Mouse (Mus musculus) left cerebral cortex, adult 8-10 months (tissue): ENCODE measurements around the gene Arid1a. TPM values are rescaled to one million over a fixed set of nuclear protein-coding genes. Genes with fewer than 3 reads are reported as not detected.
A peak's percentile ranks its signal among the peaks of the same experiment; 100 is the strongest.
"Not testable (repeated sequence)": the region's sequence is repeated elsewhere in the genome, so short reads cannot be mapped to it uniquely, and the experiment has no call there.

Source experiments
- DNase-seq, 2 experiments: peaks; one replicate each; pipeline ENCODE4 v3.0.0; 2022; ENCODE audit warnings: low spot score in 2 of 2
- total RNA-seq, 4 experiments: library from RNA; stranded (reverse); gene quantifications; 2 replicates each; pipeline ENCODE4 v1.2.4; 2022

Gene Arid1a
- total RNA-seq, 4 experiments from 2014 or later = 86.3 to 93.9 (median 90.7) TPM

DNA sequence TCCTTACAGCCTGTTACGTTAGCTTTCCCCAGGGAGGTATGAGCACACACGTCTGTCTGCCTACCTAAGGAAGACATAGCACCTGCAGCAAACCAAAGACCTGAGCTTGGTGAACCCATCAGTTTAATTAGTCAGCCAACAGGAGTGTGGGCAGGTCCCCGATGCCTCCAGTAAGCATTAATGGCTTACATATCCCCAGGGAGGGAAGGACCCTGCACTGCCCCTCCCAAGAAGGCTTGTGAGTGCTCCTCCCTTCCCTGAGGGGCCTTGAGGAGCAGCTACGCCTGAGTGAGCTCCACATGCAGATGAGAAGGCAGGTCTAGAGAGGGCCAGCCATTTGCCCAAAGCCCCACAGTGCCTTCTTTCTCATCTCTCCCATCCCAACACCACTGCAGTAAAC, 100.3 kb downstream of the Arid1a start:
- DNase-seq = no peak

DNA sequence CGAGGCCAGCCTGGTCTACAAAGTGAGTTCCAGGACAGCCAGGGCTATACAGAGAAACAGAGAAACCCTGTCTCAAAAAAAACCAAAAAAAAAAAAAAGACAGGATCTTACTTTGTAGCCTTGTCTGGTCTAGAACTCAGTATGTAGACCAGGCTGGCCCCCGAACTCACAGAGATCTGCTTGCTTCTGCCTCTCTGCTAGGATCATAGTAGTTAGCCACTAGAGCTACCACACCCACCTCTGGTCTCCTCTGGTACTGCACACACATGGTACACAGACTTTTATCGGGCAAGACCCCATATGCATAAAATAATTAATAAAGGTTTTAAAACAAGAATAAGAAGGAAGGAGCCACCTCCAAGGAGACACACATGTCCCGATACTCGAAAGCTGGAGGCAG, 102.5 kb downstream of the Arid1a start:
- not testable (repeated sequence) for DNase-seq

DNA sequence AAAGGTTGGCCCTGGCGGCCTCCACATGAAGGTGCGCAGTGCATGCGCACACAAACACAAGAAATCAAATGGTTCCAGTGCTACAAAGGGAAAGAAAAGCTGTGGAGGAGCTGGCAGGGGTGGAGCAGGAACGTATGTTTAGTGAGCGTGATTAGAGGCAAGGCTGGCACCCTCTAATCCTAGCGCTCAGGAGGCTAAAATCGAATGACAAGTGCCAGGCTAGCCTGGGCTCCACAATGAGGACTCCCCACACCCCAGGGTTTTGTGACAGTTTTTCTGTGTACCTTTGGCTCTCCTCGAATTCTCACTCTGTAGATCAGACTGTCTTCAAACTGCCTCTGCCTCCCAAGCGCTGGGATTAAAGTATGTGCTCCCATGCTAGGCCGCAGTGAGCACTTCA, 103.8 kb downstream of the Arid1a start:
- no peak for DNase-seq

DNA sequence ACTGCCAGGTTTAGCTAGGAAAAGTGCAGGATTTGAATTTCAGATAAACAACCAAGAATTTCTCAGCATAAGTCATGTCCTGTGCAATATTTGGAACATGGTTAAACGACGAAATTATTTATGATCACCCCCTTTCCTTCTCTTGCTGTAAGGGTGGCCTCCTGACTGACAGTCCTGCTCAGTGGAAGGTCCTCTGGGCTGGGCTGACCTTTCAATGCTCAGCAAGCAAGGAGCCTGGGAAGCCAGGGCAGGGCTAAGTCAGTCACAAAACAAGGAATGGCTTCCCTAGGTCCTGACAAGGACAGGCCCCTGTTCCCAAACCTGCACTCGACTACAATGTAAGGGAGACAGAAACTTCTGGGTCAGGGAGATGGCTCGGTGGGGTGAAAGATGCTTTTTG, 104.6 kb downstream of the Arid1a start:
- no peak for DNase-seq

DNA sequence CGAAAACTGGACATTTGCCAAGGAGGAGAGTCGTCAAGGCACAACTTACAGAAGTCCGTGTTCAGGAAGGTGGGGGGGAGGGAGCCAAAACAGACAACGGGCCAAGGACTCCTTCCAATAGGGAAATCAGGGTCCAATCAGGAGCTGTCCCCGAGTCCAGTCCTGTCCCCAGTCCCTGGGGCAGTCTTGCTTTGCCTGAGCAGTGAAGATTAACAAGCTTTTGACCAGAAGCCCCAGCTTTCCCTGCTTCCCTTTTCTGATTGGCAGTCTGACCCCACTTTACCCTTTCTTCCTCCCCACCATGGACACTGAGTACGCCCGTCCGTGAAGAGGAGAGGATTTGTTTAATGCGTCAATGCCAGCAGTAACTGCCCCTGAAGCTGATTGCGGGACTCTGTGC, 105.1 kb downstream of the Arid1a start:
- DNase-seq = no peak

DNA sequence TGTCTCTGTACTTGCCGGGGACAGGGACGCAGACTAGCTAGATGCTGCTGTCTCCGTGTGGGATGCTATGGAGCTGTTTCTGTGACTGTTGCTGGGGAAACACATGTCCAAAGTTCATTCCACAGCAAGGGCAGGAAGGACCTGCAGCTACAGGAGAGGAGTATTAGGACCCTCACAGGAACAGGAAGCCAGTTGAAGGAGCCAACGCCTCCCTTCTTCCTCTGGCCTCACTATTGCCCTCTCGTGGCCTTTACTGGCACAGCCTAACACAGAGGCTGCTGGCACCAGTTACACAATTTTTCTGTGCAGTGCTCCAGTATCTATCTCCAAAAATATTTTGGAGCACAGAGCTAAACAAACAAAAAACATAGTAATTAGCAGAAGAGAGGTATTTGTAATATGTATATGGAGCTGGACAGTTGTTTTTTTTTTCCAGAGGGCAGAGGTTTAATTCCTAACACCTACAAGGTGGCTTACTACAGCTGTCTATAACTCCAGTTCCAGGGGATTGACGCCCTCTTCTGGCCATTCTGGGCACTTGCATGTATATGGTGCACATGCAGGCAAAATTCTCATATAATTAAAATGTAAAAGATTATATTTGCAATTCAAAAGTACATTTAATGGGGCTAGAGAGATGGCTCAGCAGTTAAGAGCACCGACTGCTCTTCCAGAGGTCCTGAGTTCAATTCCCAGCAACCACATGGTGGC, 106.4 kb downstream of the Arid1a start, which contains the start of gene Zdhhc18:
Gene Zdhhc18, minus strand, starts transcription at position 166 of the 711 bp plus-strand sequence.
- DNase-seq = no peak

DNA sequence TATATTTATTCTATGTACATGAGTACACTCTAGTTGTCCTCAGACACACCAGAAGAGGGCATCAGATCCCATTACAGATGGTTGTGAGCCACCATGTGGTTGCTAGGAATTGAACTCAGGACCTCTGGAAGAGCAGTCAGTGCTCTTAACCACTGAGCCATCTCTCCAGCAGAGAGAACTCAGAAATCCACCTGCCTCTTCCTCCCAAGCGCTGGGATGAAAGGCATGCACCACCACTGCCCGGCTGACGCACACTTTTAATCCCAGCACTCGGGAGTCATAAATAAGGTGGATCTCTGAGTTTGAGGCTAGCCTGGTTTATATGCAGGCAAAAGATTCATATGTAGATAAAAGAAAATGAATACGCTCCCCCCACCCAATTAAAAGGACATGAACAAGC, 107.1 kb downstream of the Arid1a start:
- not testable (repeated sequence) for DNase-seq

DNA sequence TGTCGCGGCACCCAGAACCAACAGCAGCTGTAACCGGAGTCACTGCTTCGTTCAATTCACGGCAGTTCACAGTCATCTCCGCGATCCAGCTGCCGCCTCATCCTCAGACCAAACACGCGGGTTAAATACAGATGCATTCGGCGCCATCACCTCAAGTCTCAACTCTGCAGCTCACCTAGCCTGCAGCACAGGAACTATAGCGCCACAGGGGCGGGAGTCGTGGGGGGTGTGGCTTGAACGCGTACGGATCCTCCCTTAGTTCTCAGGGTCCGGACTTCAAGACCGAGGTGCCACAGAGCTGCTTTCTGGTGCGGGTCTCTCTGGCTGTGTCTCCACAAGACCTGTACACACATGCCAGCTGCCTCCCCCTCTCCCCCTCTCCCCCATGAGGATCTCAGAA, 110.9 kb downstream of the Arid1a start:
- DNase-seq = no peak

DNA sequence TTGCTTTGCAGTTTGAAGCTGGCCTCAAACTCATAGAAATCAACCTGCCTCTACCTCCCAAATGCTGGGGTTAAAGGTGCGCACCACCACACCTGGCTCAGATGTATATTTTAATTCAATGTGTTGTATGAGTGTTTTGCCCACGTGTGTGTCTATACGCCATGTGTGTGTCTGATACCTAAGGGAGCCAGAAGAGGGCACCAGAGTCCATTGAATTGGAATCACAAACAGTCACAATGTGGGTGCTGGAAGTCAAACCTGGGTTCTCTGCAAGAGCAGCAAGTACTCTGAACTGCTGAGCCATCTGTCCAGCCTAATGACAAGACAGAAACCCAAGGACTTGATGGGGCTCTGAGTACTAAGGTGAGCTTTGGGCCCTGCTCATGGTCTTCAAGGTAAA, 111.4 kb downstream of the Arid1a start:
- DNase-seq = no peak

DNA sequence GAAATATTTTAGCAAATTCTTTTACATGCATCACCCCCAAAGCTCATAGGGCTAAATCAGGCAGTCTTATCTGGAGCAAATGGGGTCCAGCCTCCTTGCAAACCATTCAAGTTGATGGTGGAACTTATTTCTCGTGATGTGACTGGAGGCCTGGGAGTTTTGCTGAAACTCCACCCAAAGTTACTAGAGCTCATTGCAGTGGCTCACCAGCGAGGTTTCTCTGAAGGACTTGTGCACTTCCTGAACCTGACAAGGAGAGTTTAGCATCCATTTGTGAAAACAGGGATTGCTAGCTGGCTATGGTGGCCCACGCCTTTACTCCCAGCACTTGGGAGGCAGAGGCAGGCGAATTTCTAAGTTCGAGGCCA, 122.5 kb downstream of the Arid1a start:
- DNase-seq = no peak

DNA sequence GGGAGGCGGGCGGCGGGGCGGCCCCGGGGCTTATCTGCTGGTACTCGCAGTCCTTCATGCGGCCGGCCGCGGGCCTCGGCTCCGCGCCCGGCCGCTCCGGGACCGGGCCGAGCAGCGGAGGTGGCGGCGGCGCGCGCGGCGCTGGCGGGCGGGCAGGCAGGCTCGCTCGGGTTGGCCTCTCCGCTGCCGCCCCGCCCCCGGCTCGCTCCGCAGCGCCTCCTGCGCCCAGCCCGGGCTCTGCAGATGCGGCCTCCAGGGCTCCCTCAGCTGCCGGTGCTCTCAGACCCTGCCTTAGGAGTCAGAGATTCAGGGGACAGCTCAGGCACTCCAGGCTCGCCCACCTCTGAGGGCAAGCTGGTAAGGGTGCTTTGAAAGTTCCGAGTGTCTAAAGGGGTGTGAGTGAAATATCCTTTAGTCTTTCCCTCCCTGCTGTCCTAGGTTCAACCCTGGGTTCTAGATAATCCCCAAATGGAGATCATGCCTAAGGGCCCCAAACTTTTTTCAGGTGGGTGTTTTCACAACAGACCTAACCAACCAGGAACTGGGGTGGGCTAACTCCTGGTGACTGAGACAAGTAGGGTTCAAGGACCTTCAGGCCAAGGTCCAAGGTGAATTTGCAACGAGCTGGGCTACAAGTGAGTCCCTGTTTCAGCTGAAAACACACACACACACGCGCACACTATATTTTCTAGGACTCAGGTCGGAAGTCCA, 123.1 kb downstream of the Arid1a start:
- DNase-seq = peak; percentile 72 to 78

DNA sequence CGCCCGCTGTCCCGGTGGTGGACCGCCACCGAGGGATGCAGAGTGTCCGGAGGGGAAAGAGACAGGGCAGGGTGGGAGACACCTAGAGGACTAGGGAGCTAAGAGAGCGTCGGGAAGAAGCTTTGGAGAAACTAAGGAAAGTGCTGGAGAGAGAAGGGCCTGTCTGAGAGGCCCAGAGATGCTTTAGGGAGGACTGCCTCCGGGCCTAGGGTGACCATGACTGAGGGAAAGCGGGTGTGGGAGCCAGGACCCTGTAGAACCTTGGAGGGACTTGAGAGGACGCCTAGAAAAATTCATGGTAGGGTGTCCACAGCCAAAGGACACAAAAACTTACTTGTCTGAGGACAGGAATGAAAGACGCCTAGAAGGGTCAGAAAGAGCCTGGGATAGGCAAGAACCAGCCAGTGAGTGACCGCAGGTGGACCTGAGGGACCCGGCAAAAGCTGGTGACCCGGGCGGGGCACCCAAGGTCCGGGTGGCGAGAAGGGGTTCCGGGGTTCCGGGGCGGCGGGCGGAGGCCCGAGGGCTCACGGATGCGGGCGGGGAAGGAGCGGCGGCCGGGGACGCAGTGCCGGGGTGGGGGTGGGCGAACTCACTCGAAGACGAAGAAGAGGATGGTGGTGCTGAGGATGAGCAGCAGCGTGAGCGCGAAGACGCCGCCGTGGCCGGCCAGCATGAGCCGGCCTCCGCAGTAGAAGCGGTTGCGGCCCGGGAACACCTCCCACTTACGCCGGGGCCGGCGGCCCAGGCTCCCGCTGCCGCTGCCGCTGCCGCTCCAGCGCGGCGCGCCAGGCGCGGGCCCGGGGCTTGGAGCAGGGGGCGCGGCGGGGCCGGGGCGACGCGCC, 123.9 kb downstream of the Arid1a start:
- no peak for DNase-seq

DNA sequence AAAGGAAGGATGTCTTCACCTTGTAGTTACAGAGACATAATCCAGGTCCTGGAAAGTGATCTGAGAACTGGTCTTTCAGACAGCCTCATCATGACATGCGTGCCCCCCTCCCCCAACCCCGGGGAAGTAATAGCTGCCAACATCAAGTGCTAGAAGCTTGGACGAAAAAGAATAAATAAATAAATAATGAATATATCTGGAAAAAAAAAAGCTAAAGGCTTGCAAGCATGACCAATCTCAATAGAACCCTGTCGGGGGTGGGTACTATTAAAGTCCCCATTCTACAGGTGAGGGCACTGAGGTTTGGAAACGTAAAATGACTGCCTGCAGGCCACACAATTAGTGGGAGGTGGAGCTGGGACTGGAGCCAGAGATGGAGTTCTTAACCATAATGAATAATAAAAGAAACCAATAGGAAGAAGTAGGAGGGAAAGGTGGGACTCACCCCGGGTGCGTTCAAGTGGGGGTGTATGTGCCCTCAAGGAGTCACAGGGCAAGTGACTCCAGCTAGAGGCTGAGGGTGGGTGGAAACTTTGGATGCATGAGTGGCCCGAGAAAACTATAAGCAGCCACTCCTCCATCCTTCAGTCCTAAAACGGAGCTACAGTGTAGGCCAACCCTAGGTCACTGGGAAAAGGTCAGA, 124.7 kb downstream of the Arid1a start:
- DNase-seq = no peak

DNA sequence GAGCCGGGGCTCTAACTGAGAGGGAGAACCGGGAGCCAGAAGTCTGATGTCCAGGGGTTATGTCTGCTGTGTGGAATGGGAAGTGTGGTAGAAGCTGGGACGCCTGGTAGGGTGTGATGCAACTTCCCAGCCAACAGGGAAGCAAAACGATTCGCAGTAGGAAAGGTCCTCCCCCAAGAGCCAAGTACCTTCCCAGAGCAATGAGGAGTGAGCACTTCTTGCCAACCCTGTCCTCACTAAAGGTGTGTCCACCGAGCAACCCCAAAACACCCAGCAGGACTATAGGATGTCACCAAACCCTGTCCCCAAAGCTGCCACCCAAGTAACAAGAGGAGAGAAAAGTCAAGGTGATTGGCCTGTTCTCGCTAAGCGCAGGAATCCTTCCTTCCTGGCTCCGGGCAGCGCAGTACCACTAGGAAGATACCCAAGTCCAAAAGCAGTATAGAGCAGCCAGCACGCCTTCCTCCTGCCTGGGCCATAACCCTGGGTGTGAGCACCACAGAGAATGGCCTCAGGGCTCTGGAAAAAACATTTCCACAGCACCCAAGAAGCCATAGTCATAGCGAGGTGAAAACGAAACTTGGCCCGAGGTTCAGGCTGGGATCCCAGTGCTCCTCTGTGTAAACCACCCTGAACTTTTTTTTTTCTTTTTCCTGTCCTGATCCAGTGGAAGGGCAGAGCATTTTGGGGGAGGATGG, 125.3 kb downstream of the Arid1a start:
- no peak for DNase-seq

DNA sequence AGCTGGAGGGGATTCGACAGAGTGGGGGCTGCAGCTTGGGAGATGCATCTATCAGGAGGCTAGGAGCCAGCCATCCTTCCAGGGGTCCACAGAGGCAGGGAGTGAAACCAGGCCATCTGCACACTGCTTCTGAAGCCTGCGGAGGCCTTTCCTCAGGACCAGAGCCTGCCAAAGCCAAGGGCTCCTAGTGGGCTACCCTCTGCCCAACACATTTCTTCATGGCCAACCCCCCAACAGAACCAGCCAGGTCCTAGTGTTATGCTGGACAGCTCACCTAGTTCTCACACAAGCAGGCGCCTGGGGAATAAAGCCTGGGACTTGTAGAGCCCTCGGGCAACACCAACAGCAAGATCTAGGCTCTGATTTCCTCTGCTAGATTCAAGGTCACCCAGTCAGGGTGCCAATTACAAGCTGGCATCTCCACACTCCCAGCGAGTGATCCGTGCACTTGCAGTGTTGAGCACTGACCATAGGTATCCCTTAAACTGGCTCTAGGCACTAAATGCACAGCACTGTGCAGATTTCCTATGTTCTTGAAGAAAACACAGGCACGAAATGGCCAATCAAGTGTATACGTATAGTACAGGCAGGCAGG, 126.1 kb downstream of the Arid1a start:
- no peak for DNase-seq

DNA sequence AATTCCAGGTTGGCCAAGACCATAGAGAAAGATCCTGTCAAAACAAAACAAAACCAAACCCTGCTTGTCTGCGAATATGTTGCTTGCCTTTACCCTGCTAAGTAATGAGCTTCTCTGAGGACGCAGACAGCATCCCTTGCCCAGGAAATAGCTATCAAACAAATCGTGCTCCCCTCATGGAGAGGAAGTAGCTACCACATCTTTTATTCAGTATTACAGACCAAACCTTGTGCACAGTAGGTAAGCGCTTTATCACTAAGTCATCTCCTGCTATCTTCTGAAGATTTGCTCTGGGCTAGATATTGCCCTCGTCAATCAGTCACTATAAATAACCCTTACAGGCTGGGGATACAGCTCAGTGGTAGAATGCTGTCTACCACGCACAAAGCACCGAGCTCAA, 127.4 kb downstream of the Arid1a start:
- no peak for DNase-seq
